Mouse (Mus musculus) olfactory bulb, adult 2 months (tissue): ENCODE data around the gene Pxk.

ENCODE experiments used
- CTCF ChIP-seq: fragments of 200-500 bp; IDR thresholded peaks from 2 replicates; pipeline ENCODE4 v1.5.1; 2012; ENCODE audit warnings: low read depth, mild to moderate bottlenecking, low read length, moderate library complexity; ENCODE audit not compliant: insufficient read depth
- POLR2A ChIP-seq: fragments of 200-500 bp; IDR thresholded peaks from 2 replicates; pipeline ENCODE4 v1.6.1; 2012; ENCODE audit warnings: mild to moderate bottlenecking, low read depth, low read length, moderate library complexity; ENCODE audit not compliant: insufficient read depth

DNA sequence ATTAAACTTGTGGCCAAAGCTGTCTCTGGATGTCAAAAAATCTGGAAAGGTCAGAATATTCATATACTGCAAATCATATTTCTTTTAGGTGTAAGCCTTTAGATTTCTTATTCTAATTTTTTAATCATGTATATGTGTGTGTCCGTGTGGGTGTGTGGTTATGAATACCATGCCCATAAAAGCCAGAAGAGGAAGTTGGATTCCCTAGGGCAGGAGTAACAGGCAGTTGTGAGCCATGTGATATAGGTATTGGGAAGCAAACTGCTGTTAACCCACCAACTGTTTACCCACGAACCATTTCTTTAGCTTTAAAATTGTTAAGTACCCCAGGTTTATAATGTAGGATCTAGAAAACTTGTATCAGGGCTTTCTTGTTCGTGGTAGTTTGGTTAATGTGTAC is 21.9 kb downstream of the Pxk start:
- TF ChIP-seq POLR2A (no peak), CTCF (no peak)
